Mouse (Mus musculus) embryonic facial prominence, embryonic 13.5 days (tissue): ENCODE data around the gene Nedd9. TPM values are rescaled to one million over a fixed set of nuclear protein-coding genes. Genes with fewer than 3 reads are reported as not detected.

ENCODE experiments used
- ATAC-seq: fragments of 200-750 bp; cut with Nextera tagmentation; 2 replicates; pipeline ENCODE4 v1.8.0; 2017; ENCODE audit warnings: low read depth; ENCODE audit not compliant: insufficient number of reproducible peaks, insufficient read depth, low FRiP score, low TSS enrichment
- H3K27ac ChIP-seq: fragments of 300-500 bp; sonication (generic); 2 replicates; pipeline ENCODE4 v1.5.1; 2015; ENCODE audit warnings: moderate library complexity, mild to moderate bottlenecking, inconsistent platforms
- H3K27me3 ChIP-seq: fragments of 300-500 bp; sonication (generic); 2 replicates; pipeline ENCODE4 v1.6.1; 2015; ENCODE audit warnings: mild to moderate bottlenecking, inconsistent platforms
- H3K36me3 ChIP-seq: fragments of 300-500 bp; sonication (generic); 2 replicates; pipeline ENCODE4 v1.6.1; 2015; ENCODE audit warnings: mild to moderate bottlenecking, inconsistent platforms
- H3K4me1 ChIP-seq: fragments of 300-500 bp; sonication (generic); 2 replicates; pipeline ENCODE4 v1.6.1; 2015; ENCODE audit warnings: inconsistent platforms
- H3K4me2 ChIP-seq: fragments of 300-500 bp; sonication (generic); 2 replicates; pipeline ENCODE4 v1.6.1; 2015; ENCODE audit warnings: moderate library complexity, mild to moderate bottlenecking, inconsistent platforms
- H3K4me3 ChIP-seq: fragments of 300-500 bp; sonication (generic); 2 replicates; pipeline ENCODE4 v1.5.1; 2015; ENCODE audit warnings: mild to moderate bottlenecking, inconsistent platforms
- H3K9ac ChIP-seq: fragments of 300-500 bp; sonication (generic); 2 replicates; pipeline ENCODE4 v1.6.1; 2015; ENCODE audit warnings: mild to moderate bottlenecking, inconsistent platforms
- H3K9me3 ChIP-seq: fragments of 300-500 bp; sonication (generic); 2 replicates; pipeline ENCODE4 v1.6.1; 2016; ENCODE audit warnings: inconsistent platforms
- WGBS: fragments of 180-500 bp; shearing (Covaris S2); methylation state at CpG from one replicate; pipeline ENCODE4 v1.1.7; 2015; ENCODE audit warnings: mixed read lengths; 5-methylcytosine and 5-hydroxymethylcytosine counted together
- polyA plus RNA-seq: library from polyadenylated mRNA; unstranded; fragments of >200 nt; fragmentation: Nextera tagmentation; extraction: Ambion mirVana; gene quantifications from 2 replicates; pipeline ENCODE4 v1.2.1, GENCODE M21; 2015

Gene Nedd9
- polyA plus RNA-seq, 1 experiment from 2014 or later: 23.2 TPM

DNA sequence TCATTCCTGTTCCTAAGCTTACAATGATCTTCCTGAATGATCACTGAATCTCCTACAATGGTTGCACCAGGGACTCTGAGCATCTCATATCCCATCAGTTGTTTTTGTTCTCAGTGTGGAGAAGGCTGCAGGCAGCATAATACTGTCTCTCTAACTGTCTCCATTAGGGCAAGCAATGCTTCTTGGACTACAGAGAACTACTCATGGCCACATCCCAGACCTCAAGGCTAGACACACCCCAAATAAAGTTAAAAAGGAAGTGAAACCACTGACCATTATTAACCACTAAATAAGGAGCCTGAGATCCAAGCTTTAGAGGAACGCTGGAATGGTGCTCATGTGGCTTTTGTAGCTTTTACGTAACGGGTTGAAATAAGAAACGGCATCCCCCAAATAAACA lies 20.5 kb downstream of the Nedd9 start:
- no peak for ATAC-seq
- H3K9ac ChIP-seq: no peak overlapping the region
- no peaks in the 10 kb centered on the region for H3K9me3 ChIP-seq
- no peaks in the 10 kb centered on the region for H3K27me3 ChIP-seq
- peak overlapping the region; percentile 41; the same call in 1 of the 2 replicates for H3K27ac ChIP-seq
- H3K36me3 ChIP-seq: no peaks in the 10 kb centered on the region
- no peak overlapping the region for H3K4me3 ChIP-seq
- H3K4me1 ChIP-seq: no peaks in the 10 kb centered on the region
- H3K4me2 ChIP-seq: no peak overlapping the region
- WGBS: 71% methylated on average over 4 of the region's 4 CpGs

DNA sequence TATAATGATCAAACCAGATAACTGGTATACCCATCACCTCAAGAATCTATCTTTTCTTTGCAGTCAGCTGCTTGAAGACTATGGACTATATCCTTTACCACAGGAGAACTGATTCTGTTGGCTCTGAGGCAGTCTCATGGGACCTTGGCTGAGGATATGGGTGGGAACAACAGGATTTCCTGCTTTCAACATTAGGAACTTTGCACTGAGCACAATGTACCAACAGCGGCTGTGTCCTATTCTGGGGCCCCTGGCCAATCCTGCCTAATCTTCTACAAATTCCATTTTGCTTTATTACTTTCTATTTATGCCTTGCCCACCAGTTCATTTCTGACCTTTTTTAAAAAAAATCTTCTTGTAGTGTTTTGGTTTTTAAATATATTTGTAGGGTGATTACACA lies 21.0 kb downstream of the Nedd9 start:
- Histone ChIP-seq H3K4me3 (no peak overlapping the region), H3K27ac (no peak overlapping the region), H3K4me1 (no peaks in the 10 kb centered on the region), H3K9me3 (no peaks in the 10 kb centered on the region), H3K36me3 (no peaks in the 10 kb centered on the region), H3K27me3 (no peaks in the 10 kb centered on the region), H3K4me2 (no peak overlapping the region), H3K9ac (no peak overlapping the region)
- ATAC-seq: no peak
- WGBS: 82% methylated on average over 1 of the region's 1 CpGs

DNA sequence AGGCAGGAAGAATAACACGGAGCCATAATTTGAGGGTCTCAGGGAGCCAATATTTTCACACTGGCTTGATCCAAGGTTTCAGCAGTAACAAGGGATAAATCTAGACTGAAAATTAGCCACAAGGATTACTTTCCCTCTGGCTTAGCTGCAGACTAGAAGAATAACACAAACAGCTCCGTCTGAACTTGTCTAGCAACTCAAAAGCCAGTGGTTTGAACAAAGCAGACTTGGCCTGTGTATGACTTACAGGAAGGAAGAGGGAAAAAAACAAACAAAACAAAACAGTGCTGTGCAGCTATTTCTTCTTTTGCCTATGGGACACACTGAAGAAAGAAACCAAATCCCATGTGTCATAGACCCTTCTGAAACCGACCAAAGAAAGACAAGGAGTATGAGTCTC lies 25.7 kb downstream of the Nedd9 start:
- no peaks in the 10 kb centered on the region for H3K9me3 ChIP-seq
- H3K27ac ChIP-seq: no peak overlapping the region
- no peak overlapping the region for H3K4me2 ChIP-seq
- 51% methylated on average over 3 of the region's 3 CpGs for WGBS
- no peak for ATAC-seq
- no peak overlapping the region for H3K4me3 ChIP-seq
- H3K27me3 ChIP-seq: no peaks in the 10 kb centered on the region
- H3K4me1 ChIP-seq: peaks cover 15% of the 10 kb centered on the region
- H3K9ac ChIP-seq: no peak overlapping the region
- no peaks in the 10 kb centered on the region for H3K36me3 ChIP-seq

DNA sequence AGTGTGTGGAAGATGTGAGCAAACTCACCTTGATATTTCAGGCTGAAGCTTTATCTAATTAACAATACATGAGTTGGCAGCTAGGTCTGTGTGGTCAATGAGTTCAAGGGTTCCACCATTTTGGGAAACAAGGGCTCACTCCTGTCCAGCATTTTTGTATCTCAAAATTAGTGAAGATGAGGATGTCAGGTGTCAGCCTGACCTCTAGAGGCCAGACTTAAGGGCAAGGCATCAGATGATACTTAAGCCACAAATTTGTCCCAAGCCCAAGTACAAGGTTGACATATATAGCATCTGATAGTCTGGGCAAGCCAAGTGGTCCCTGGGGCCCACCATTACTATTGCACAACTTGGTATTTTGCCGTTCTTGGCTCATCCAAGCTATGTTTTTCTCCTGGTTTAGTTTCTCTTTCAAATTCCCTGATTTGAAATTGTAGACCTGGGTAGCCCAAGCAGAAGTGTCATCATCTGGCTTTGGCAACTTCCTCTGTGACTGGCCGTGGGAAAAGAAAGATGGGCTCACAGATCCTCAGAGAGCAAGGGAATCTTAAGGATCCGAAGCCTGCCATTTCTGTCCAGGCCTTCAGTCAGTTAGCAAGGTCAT lies 27.4 kb downstream of the Nedd9 start:
- H3K4me1 ChIP-seq: peaks cover 17% of the 10 kb centered on the region
- no peak overlapping the region for H3K9ac ChIP-seq
- ATAC-seq: no peak
- no peaks in the 10 kb centered on the region for H3K9me3 ChIP-seq
- H3K4me2 ChIP-seq: no peak overlapping the region
- no peaks in the 10 kb centered on the region for H3K27me3 ChIP-seq
- no peaks in the 10 kb centered on the region for H3K36me3 ChIP-seq
- no peak overlapping the region for H3K27ac ChIP-seq
- H3K4me3 ChIP-seq: no peak overlapping the region
- WGBS: 93% methylated on average over 3 of the region's 3 CpGs

DNA sequence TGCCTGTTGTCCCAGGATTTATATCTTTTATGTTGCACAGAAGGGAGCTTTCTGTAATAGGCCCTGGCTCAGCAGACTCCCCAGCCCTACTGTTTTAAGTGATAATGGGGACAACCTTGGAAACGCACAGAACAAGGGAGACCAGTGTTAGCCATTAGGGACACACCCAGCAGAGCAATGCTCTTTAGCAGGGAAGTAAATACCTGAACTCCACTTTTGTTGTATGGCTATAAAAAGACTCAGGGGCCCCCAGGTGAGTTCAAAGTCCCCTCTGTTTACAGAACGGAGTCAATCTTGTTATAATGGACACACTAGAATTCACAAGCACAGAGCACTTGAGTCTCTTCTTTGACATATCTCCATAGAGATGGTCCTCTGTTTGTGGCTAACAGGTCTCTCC lies 28.5 kb downstream of the Nedd9 start:
- 71% methylated on average over 2 of the region's 2 CpGs for WGBS
- Histone ChIP-seq H3K4me2 (no peak overlapping the region), H3K9me3 (no peaks in the 10 kb centered on the region), H3K4me1 (peaks cover 17% of the 10 kb centered on the region), H3K9ac (no peak overlapping the region), H3K27me3 (no peaks in the 10 kb centered on the region), H3K36me3 (no peaks in the 10 kb centered on the region), H3K27ac (no peak overlapping the region), H3K4me3 (no peak overlapping the region)
- ATAC-seq: no peak

DNA sequence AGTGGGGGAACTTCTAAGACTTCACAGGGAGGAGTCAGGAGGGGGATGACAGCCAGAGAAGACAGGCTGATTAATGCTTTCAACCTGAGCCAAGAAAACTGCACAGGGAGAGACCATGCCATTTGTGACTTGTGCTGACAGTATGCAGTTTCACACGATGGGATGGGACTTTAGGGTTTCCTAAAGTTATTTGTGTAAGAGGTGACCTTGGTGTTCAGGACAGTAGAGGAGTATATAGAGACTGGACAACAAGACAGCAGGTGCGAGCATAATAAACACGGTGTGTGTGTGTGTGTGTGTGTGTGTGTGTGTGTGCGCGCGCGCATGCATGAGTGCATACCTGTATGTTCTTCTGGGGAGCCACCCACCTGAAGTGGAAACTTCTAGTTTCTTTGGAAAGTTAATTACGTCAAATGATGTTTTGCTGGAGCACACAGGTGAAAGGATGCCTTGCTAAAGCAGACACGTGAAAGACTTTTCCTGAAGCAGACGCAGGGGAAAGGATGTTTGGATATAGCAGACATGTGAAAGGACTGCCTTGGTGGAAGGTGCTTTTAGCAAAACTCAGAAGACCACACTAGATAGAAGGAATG lies 29.3 kb downstream of the Nedd9 start:
- WGBS: 86% methylated on average over 10 of the region's 10 CpGs
- no peaks in the 10 kb centered on the region for H3K27me3 ChIP-seq
- H3K4me2 ChIP-seq: no peak overlapping the region
- no peak for ATAC-seq
- no peak overlapping the region for H3K9ac ChIP-seq
- H3K4me1 ChIP-seq: peaks cover 17% of the 10 kb centered on the region
- no peaks in the 10 kb centered on the region for H3K9me3 ChIP-seq
- no peak overlapping the region for H3K4me3 ChIP-seq
- peak overlapping the region; percentile 60; the same call in 1 of the 2 replicates for H3K27ac ChIP-seq
- H3K36me3 ChIP-seq: no peaks in the 10 kb centered on the region

DNA sequence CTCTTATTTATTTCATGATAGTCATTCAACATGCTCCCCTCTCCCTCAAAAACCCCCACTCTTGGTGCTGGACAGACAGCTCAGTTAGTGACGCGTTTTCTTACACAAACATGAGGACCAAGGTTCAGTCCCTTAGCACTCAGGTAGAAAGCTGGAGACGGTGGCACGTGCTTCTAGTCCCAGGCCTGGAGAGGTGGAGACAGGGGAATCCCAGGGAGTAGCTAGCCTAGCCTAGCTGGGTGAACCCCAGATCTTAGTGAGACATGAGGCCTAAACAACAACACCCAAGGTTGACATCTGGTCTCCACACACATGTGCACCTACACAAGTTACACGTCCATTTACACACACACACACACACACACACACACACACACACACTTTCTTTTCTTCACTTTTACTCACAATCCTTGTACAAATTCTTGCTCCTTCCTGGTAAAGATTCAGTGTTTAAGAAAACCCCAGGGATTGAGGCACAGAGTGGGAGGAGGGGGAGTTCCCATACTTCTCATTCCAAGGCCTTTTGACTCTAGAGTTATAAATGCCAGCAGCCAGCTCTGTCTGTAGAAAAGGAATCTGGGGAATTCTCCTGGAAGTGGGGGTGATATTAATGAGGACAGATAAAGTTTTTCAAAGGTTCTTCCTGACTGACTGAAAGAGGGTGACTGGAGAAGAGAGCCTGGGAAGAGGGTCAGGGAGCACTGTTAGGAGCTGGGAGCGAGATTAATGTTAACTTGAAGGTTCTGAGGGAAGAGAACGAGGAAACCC lies 29.9 kb downstream of the Nedd9 start:
- no peak for ATAC-seq
- Histone ChIP-seq H3K9me3 (no peaks in the 10 kb centered on the region), H3K4me2 (no peak overlapping the region), H3K36me3 (no peaks in the 10 kb centered on the region), H3K9ac (no peak overlapping the region), H3K27me3 (no peaks in the 10 kb centered on the region), H3K4me1 (peaks cover 17% of the 10 kb centered on the region), H3K4me3 (no peak overlapping the region), H3K27ac (peak overlapping the region; percentile 60)
- 62% methylated on average over 7 of the region's 7 CpGs for WGBS

DNA sequence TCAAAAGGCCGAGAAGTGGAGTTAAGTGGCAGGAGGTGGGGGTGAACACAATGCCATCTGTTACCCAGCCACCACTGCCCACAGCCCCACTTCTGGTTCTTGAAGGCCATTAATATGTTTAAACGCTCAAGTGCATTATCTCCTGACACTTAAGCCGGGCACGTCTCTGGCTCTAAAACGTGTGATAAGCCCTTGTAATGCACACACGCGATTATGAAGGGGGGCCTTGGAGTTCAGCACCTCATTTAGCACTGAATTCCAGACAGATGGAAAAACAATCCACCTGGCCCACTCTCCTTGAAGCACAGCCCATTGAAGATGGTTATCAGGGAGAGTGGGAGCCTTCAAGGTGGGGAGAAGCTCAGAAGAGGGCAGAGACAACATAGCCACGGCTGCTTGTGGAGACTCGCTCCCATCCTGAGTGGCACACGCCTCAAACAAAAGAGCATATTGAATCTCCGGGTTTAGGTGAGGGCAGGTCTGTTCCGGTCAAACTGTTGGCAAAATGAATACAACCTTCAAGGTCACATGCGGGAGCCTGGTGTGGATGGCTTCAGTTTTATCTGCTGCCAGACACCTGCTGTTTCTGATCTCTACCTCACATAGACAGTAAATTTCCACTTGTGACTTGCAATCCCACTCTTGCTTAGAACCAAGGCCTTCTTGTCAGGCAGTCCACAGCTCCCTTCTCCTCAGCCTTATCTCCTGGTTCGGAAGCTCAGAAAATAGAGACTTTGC lies 30.7 kb downstream of the Nedd9 start:
- no peaks in the 10 kb centered on the region for H3K36me3 ChIP-seq
- H3K4me3 ChIP-seq: no peak overlapping the region
- H3K4me2 ChIP-seq: no peak overlapping the region
- no peak overlapping the region for H3K9ac ChIP-seq
- H3K4me1 ChIP-seq: peaks cover 17% of the 10 kb centered on the region
- H3K9me3 ChIP-seq: no peaks in the 10 kb centered on the region
- no peak overlapping the region for H3K27ac ChIP-seq
- no peaks in the 10 kb centered on the region for H3K27me3 ChIP-seq
- ATAC-seq: no peak
- WGBS: 69% methylated on average over 14 of the region's 14 CpGs

DNA sequence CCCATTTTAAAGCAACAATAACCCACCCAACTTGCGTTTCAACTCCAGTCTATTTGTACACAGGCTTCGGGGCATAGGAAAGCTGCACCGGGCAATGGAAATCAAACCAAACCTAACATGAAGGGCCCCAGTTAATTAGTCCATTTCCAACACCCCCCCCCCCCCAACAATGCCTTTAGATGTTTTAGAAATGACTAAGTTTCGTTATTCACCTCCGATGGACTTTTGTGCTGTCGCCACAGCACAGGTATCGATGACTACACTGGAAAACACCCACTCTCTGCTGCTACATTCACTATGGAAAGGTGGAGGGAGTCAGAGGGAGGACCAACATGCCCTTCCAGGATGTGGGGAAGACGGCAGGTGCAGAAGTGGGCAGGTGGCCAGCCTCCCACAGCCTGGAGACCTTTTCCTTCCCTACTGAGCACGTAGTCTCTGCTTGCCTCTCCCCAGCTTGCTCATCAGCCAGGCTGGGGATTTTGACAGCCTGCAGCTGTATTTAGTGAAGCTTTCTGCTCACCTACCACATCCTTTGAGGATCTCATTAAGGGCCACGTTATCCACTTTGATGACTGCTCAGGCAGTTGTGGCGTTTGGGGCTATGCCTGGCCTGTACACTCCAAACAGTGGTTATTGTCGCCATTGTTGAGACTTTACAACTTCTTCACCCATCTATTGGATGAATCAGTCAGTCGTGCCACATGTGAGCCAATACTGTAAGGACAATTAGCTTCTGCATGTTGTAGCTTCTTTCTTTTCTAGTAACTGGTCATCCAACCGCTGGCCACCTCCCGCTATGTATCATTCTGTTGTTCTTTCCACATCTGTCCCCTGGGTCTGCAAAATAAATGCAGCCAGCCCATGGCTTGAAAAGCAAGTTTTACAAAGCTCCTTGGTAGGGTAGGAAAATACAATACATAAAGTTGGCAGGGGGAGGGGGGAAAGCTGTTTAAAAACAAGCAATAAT lies 33.7 kb downstream of the Nedd9 start:
- Histone ChIP-seq H3K27me3 (no peaks in the 10 kb centered on the region), H3K36me3 (no peaks in the 10 kb centered on the region), H3K27ac (no peak overlapping the region), H3K9ac (no peak overlapping the region), H3K4me2 (no peak overlapping the region), H3K4me1 (peaks cover 22% of the 10 kb centered on the region), H3K4me3 (no peak overlapping the region), H3K9me3 (no peaks in the 10 kb centered on the region)
- 79% methylated on average over 15 of the region's 15 CpGs for WGBS
- ATAC-seq: no peak

DNA sequence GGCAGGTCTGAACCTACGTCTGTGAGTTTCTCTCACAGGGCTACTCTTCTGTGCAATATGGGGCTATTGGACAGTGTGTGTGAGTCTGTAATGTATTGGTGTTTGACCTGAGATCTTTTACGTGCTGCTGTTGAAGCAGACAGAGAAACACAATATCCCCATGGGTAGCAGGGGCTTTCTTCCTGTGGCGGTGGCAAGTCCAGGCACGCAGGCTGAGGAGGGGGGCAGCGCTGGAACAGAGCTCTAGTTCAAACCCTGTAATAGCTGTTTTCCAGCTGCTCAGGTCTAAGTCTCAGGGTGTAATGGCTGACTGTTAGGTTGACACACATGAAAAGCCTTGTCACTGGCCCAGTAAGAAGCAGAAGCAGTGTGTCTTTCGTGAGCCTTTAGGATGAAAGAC lies 36.3 kb downstream of the Nedd9 start:
- Histone ChIP-seq H3K27ac (peak overlapping the region; percentile 3; the same call in 1 of the 2 replicates), H3K9ac (no peak overlapping the region), H3K9me3 (no peaks in the 10 kb centered on the region), H3K4me3 (no peak overlapping the region), H3K27me3 (no peaks in the 10 kb centered on the region), H3K4me2 (no peak overlapping the region), H3K36me3 (no peaks in the 10 kb centered on the region), H3K4me1 (peaks cover 10% of the 10 kb centered on the region; the same call in 1 of the 2 replicates)
- ATAC-seq: no peak
- WGBS: 37% methylated on average over 6 of the region's 6 CpGs

DNA sequence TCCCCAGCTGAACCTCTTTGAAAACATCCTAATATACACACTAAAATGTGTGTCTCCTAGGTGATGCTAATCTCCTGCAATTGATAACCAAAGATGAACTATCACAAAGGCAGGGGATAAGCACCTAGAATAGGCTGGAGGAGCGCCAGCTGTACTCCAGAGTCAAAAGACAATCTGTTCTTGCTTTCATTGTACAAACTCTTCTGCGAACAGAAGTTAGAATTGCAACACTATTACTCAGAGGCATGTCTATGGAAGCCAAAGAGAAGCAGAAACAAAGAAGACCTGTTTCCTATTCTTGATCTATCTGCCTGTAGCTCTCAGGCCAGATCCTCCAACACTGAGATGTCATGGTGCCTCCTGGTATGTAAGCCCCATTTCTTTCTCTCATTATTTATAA lies 38.0 kb downstream of the Nedd9 start:
- WGBS: 90% methylated on average over 2 of the region's 2 CpGs
- no peaks in the 10 kb centered on the region for H3K9me3 ChIP-seq
- H3K4me2 ChIP-seq: no peak overlapping the region
- no peak overlapping the region for H3K27ac ChIP-seq
- H3K4me3 ChIP-seq: no peak overlapping the region
- no peaks in the 10 kb centered on the region for H3K27me3 ChIP-seq
- no peak for ATAC-seq
- no peak overlapping the region for H3K9ac ChIP-seq
- peaks cover 10% of the 10 kb centered on the region; the same call in 1 of the 2 replicates for H3K4me1 ChIP-seq
- no peaks in the 10 kb centered on the region for H3K36me3 ChIP-seq
